Mouse (Mus musculus) spleen, adult 12 weeks (tissue): ENCODE results near the gene Slc25a22.

Experiments
- DNase-seq: peaks from one replicate; pipeline ENCODE4 v3.0.0; 2022; ENCODE audit warnings: low spot score

Slc25a22 gene

DNA sequence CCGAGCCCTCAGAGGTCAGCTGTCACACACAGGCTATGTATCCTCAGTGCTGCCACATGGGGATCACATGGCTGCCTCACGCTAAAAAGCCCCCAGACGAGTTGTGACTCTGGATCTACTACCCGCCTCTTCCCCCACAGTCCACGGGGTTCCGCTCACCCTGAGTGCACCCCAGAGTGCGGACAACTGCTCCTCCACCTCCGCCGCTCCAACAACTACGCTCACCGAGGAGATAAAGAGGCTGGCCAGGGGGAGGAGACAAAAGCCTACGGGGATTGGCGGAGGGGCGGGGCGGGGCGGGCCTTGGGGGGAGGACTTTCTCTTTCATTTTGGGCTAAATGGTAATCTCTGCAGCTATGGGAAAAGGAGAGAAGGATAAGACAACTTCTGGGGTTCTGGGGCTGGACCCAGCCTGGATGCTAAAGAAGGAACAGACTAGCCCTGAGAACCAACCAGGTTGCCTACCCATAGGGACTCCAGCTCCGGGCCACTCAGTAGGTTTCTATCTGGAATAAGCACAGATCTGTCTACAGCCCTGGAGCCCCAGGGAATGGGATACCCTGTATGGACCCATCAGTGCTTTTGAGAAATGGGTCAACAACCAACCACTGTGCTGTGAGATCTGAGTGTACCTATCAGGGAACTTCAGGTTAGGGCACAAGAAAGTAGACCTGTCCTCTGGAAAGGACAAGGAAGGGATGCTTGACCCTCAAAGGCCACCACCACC lies 2.4 kb downstream of the Slc25a22 start:
- DNase-seq = peak; percentile 67

DNA sequence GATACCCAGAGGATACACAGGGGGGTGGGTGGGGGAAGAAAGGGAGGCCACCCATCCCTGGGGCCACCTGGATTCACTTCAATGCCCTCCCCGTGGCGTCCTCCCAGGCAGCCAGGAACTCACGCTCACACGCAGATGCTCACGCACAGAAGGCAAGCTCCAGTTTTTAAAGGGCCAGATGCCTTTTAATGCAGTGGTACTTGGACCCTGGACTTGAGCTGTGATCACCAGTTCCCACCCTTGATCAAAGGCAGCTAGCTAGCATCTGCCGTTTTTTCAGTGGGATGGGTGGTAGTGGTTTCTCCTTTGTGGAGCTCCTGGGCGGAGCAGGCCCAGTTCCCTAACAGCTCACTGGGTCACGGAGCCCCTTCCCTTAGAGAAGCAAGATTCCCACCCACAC lies 3.2 kb downstream of the Slc25a22 start:
- DNase-seq = no peak

DNA sequence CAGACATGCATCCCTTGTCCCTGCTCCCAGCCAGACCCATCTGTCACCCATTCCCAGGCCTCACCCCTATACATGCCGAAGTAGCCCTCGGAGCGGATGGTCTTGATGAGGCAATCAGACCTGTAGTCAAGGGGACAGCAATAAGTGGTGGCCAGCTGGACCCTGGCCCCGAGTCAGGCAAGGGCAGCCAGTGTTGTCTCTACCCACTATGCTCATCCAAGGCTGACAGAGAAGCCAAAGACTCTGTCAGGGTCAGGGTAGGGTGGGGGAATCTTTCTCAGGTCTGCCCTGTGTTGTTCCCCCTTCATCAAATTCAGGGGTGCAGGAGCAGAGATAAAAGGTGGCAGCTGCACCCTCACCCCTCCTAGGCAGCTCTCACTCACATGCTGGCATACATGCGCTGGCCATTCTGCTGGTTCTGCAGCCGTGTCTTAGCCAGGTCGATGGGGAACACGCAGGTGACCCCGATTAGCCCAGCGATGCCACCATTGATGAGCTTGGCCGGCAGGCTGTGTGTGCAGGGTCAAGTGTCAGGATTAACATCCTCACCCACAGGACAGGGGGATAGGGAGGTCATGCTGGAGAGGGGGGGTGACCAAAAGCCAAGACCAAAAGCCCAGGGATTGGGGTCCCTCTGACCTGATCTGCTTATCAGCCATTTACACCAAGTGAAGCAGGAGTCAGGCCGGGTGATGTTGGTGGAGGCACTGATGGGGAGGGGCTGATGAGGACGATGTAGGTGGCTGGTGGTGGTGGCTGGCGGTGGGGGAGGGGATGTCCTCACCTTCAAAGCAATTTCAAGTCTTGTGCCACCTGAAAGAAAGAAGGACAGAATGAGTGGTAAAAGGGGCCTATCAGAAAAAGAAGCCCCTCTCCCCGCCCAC lies 3.9 kb downstream of the Slc25a22 start:
- DNase-seq = no peak

DNA sequence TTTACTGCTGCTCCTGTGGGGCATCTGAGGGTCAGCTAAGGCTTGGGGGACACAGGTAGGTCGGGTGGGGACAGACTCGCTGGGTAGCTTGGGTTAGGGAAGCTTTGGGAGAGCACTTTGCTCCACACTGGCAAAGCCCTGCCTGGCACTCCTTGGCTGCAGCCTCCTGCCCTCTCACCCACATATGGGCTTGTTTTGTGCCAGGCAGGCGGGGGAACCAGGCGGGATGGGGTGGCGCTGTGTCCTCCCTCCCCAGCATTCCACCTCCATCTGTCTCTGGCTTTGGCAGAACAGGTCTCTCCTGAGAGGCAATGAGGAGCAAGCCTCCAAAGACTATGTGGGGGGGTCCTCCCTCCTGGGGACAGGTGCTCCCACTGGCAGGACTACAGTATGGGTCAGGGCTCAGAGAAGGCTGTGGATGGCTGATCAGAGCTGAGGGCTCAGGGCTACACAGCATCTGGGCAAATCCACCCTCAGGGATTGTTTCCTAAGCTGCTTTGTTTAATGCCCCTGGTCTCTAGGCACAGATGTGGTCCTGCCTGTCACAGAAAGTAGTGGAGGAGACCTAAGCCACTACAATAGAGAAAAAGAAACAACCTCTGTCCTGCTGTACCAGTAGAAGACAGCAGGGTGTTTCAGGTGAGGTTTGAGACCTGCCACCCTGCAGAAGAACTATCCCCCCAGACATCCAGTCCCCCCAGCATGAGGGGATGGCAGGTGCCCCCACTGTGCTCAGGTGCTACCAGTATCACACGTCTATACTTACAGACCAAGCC lies 4.8 kb downstream of the Slc25a22 start:
- DNase-seq = no peak

DNA sequence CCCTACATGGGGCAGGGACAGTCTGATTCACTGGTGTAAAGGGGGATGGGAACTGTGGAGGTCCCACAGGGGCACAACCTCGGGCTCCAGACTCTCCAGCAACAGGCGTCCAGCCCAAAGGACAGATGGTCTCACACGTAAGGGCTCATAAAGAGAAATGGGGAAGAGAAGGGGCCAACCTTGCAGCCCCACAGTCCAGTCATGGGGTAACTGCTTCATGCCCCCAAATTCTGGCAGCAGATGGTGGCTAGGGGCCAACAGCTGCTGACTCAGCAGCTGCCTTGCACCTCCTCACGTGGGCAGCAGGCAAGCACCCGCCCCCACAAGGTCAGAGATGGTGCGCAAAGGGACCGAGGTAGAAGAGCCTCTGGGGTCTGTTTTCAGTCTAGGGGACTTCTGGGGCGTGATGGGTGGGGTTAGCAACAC lies 5.5 kb downstream of the Slc25a22 start:
- no peak for DNase-seq

DNA sequence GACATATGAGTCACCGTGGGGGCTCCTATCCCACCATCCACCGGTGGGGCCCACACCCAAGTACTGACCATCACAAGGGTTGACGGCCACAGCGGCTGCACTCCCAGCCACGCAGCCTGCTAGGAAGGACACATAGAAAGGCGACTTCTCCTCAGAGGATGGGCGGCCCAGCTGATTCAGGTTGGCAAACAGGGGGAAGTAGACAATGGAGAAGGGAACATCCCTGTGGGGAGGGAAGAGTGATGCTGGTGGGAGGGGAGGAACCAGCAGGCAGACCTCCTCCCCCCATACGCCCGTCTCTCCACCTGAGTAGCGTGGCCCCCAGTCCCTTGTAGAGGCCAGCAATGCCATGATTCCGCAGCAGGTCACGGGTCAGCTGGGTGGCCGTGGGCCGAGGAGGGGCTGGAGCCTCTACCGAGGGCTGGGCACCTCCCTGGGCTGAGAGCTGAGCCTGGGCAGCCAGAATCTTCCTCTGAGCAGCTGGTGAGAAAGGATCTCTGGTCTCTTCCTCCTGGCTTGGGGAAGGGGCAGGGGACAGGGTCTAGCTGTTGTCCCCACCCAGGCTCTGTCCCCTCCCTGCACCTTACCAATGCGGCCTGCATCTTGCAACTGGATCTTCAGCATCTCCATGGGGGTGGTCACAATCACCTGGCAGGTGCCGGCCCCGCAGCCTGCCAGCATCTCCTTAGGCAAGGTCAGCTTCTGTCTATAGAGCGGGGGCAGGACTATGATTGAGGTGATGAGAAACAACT lies 6.1 kb downstream of the Slc25a22 start:
- no peak for DNase-seq

DNA sequence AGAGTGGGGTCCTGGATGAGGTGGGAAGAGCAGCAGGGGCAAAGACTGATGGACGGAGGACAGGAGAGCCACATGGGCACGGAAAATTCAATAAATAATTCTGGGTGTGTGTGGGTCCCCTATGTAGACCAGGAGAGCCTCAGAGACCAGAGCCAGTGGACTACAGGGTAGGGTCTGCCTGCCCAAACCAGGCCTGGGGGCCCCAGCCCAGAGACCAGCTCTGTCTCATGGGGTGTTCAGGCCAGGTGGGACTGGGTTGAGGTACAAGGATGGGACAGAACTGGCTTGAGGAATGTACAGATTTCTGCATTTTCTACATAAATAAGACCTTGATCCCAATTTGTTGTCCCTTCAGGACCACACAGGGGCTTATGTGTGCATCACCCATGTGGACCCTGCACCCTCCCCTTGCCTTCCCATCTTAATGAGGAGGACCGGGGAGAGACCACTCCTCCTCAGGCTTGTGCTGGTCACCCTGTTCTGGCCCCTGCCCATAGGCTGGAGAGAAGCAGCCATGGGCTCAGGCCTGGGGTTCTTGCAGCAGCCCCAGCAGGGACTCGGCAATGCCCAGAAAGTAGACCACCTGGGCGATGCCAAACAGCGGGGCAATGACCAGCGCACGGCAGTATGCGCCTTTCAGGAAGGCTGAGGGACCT lies 7.0 kb downstream of the Slc25a22 start:
- DNase-seq = no peak

DNA sequence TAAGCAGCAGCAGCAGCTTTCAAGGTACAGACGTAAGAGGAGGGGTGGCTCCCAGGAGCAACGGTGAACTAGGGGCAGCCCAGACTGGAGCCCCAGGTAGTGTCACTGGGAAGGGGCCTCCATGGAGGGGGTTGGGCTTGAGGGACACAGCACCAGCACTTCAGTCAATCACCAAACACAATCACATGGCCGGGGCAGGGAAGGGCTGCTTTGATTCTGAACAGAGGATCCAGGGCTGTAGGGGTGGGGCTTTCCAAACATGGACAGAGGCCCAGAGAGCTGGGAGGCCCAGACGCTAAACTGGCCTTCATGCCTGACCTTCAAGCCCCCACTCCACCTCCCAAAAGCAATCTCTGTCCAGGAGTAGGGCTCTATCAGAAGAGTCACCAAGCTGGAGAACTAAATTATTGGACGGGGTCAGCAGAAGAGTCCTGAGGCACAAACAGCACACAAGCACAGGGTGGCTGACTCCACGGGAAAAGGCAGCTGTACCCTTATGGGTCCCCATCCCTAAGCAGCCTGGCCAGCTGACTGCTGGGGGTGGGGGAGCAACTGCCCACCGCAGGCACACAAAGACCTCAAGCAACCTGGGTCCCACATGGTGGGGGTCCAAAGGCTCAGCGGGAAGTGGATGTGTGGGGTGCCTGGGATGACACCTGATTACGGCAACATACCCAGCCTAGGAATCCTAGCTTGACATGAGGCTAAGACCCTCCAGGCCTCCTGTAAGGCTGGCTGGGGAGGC lies 7.7 kb downstream of the Slc25a22 start:
- no peak for DNase-seq

DNA sequence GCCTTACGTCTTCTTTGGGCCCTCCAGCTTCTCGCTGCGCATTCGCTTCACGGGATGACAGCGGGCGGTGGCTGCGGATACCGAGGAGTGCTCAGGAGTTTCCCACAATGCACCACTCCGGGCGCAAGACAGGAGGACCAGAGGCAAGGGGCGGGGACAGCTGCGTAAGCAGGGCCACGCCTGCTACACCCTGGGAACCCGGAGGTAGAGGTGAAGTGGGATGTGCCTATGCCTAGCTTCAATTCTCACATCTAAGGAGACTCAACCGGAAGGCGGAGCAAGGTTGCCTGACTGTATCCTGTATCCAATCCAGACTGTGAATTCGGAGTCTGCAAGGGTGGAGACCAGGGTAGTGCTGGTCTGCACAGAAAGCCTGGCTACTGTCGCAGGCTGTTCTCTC lies 8.4 kb downstream of the Slc25a22 start, which contains the start of gene Cend1:
Gene Cend1, minus strand, starts transcription at position 182 of the 400 bp plus-strand sequence.
- DNase-seq = no peak

DNA sequence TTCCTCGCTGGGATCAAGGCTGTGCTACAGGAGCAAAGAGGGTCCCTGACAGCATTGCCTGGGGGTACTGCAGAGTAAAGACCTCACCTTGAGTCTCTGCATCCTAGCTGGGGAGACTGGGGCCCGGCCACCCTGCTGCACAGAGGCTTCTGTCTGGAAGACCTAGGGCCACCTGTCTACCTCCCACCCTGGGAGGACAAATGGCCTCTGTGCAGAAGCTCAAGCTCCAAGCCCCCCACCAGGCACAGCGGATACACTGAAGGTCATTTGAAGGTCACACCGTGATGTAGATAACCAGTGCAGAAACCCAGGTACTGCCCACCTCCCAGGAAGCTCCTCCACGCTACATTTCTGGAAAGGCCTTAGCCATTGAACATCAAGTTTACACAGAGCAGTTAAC lies 9.0 kb downstream of the Slc25a22 start:
- no peak for DNase-seq

DNA sequence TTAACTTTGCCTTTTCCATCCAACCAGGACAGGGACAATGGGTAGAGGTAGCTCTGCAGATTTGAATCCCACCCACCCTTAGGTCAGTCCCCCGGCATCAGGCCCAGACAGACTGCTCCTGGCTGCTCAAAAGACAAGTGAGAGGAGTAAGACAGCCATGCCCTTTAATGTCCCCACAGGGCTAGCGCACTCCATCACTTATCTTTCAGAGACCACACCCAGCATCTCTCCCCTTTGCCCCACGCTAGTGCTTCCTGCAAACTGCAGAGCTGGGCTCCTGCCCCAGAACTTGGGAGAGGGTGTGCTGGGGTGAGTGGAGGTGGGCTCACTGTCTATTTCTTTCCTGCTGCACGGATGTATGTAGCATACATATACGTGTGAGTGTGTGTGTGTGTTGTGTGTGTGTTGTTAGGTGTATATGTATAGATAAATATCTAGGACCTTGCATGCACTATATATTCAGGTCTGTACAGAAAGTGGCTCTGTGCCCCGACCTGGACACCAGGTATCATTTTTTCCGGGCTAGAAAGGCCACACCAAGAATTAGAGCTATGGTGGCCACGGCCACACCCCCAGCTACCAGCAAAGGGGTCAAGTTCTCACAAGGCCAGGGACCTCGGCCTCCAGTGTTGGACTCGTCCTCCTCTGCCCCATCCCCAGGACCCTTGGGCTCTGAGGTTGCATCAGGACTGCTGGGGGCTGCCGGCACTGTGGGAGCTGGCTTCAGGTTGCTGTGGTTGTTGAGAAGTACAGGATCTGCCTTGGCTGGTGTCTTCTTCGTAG lies 10.6 kb downstream of the Slc25a22 start:
- DNase-seq = no peak

DNA sequence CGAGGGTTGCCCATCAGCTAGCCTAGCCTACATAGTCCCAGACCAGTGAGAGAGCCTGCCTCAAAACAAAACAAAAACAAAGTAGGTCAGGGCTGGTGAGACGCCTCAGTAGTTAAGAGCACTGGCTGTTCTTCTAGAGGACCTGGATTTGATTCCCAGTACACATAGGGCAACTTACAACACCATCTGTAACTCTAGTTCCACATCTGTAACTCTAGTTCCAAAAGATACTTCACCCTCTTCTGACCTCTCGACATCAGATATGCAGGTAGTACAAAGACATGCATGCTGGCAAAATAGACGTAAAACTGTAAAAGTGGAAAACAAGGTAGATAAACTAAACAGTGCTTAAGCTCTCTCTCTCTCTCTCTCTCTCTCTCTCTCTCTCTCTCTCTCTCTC lies 13.9 kb downstream of the Slc25a22 start:
- DNase-seq = no peak

DNA sequence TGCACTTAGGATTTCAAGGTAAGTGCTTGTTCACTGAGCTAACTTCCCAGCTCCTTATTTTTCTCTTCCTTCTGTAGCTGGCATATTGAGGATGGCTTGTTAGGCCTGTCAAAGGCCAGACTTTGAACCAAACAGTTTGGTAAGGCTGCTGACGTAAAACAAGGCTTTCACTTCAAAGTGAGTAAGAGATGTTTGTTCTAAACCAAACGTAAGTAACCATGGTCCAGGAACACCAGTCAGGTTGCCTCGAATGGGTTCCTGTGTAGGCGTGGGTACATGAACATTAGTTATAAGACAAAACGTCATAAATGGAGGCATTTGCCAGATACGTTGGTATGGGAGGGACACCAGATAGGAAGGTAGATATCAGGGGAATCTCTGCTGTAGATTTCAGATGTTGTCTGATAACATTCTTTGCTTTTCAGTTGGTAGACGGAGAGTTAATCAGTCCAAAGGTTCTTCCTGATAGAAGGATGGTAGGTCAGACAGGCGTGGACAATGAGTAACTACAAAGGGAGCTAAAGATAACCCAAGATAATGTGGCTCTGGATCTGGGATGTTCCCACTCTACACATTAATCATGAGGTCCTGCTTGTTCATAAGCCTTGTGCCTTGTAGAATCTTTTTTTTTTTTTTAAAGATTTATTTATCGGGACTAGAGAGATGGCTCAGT lies 17.5 kb downstream of the Slc25a22 start:
- DNase-seq = no peak

DNA sequence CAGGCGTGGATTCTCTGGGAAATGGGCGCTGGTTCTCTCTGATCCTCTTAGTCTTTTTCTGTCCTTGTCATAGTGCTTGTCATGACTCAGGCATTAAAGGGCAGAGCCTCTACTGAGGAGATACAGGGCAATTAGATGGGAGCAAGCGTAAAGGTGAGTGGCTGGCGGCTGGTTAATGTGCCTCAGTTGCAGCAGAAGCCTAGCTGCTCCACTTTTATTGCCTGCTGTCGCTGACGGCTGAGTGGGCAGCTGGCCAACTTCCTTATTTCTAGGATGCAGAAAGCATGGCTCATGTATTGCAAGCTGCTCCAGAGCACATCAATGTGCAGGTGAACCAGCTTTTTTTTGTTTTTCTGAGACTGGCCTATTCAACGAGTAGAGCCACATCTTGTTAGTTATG lies 18.7 kb downstream of the Slc25a22 start:
- no peak for DNase-seq

DNA sequence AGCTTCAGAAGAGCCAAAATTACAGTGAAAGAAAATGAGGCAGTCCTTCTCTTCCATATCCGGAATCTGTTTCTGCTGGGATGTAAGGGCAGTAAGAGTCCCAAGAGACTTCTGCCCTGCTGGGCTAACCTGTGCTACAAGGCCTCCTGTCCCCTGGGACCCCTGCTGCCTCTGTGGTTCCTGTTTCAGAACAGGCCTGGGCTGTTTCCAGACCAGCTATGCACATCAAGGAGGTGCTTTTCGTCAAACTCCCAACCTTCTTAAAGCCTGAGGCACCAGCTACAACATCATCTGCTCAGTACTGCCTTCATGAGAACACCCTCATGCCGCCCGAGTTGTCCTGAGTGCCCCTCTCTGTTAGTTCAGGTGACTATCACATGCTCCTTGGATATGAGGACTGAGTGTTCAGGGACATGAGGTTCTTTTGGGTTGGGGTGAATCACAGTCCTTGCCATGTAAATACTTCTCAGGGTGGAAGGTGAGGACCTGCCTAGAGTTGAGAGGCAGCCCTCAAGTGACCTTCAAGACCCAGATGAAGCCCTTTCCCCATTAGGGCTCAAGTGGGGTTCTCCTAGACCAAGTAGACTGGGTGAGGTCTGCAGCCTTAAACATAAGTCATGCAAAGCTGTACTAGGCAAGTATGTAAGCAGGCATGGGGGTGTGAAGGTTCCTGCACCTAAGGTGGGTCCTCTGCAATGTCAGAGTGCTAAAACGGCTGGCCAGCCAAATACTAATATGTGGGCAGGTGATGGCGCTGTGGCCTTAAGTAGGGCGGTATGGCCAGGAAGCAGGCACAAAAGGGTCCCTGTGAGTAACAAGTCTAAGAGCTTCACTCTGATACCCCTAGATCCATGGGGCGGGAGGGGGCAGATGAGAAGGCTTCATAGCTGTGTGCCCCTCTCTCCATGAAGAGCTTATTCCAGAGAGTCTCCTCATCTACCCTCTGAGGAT lies 19.7 kb downstream of the Slc25a22 start:
- DNase-seq = no peak

DNA sequence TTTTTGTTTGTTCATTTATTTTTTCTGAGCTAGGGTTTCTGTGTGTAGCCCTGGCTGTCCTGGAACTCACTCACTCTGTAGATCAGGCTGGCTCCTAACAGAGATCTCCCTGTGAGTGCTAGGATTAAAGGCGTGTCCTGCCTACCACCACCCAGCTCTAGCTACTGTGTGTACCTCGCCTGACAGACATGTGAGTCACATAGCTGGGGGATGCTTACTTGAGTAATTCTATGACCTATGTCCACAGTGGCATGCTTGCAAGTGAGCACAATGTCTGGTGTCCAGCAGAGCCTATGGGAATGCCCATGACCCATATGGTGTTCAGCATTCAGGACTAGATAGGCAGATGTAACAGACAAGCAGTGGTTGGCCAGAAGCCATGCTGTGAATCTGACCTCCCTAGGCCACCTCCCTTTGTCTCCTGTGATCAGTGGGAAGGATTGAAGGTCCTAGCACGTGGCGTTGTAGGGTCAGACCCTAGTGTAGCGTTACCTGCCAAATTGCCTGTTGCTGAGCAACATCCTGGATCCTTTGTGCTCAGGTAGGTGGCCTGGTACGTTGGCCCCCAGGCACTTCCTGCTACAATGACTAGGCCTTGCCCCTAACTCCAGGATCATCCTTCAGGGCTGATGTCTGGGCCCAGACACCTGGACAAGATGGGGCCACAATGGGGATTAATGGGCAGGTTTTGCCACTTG lies 21.4 kb downstream of the Slc25a22 start:
- no peak for DNase-seq
